Mouse (Mus musculus): ENCODE results near the gene Unc45a. TPM values are rescaled to one million over a fixed set of nuclear protein-coding genes. Genes with fewer than 3 reads are reported as not detected.

Gene Unc45a
- polyA plus RNA-seq, 1 experiment = 105 TPM

- H3K4me3 ChIP-seq (ENCODE audit: control insufficient read depth, insufficient read depth, low read length) = peak within 1 kb of the TSS; percentile 69
- H3K4me1 ChIP-seq (replicated peaks; ENCODE audit: control insufficient read depth, insufficient read depth, low read length) = peaks cover 3% of the 10 kb centered on the region
- no peak; the same call in 1 of the 2 replicates for TF ChIP-seq CTCF (IDR thresholded peaks at IDR 0.05; ENCODE audit: borderline replicate concordance, control insufficient read depth, extremely low read depth, insufficient read depth, low read length, poor library complexity)
- peak; percentile 54; the same call in 1 of the 2 replicates for TF ChIP-seq POLR2A (IDR thresholded peaks at IDR 0.05; ENCODE audit: control insufficient read depth, extremely low read depth, insufficient read depth, low read length, poor library complexity)
- peaks cover 34% of the 10 kb centered on the region for H3K36me3 ChIP-seq (ENCODE audit: control insufficient read depth, insufficient read depth, low read length)
- WGBS = 2% methylated on average over 38 of the region's 38 CpGs
- peak; percentile 90 for DNase-seq
- H3K27me3 ChIP-seq (ENCODE audit: control insufficient read depth, insufficient read depth, low read length) = no peaks in the 10 kb centered on the region
- peak within 1 kb of the TSS; percentile 10; the same call in 1 of the 2 replicates for H3K27ac ChIP-seq (ENCODE audit: control insufficient read depth, insufficient read depth, low read length)
Observed at GRCm38 (mm10) chr7:80324043-80324815, 16.6 kb downstream of the Unc45a start, which contains the start of gene Rccd1. TSS of gene Rccd1 (minus strand) at chr7:80324454.

- no peak overlapping the region for H3K27ac ChIP-seq (ENCODE audit: control insufficient read depth, insufficient read depth, low read length)
- WGBS = 20% methylated on average over 8 of the region's 8 CpGs
- no peak overlapping the region; the same call in 1 of the 2 replicates for H3K4me3 ChIP-seq (ENCODE audit: control insufficient read depth, insufficient read depth, low read length)
- DNase-seq = no peak
- peaks cover 25% of the 10 kb centered on the region for H3K36me3 ChIP-seq (ENCODE audit: control insufficient read depth, insufficient read depth, low read length)
- H3K4me1 ChIP-seq (replicated peaks; ENCODE audit: control insufficient read depth, insufficient read depth, low read length) = peaks cover 3% of the 10 kb centered on the region
- TF ChIP-seq POLR2A (IDR thresholded peaks at IDR 0.05; ENCODE audit: control insufficient read depth, extremely low read depth, insufficient read depth, low read length, poor library complexity) (no peak), CTCF (IDR thresholded peaks at IDR 0.05; ENCODE audit: borderline replicate concordance, control insufficient read depth, extremely low read depth, insufficient read depth, low read length, poor library complexity) (no peak)
- H3K27me3 ChIP-seq (ENCODE audit: control insufficient read depth, insufficient read depth, low read length) = no peaks in the 10 kb centered on the region
Observed at GRCm38 (mm10) chr7:80323336-80323735, 17.5 kb downstream of the Unc45a start.

GRCm38 (mm10) chr7:80319846-80320496 is 20.8 kb downstream of the Unc45a start:
- peaks cover 3% of the 10 kb centered on the region for H3K4me1 ChIP-seq (replicated peaks; ENCODE audit: control insufficient read depth, insufficient read depth, low read length)
- no peak for DNase-seq
- H3K27me3 ChIP-seq (ENCODE audit: control insufficient read depth, insufficient read depth, low read length) = no peaks in the 10 kb centered on the region
- H3K27ac ChIP-seq (ENCODE audit: control insufficient read depth, insufficient read depth, low read length) = no peak overlapping the region
- TF ChIP-seq POLR2A (IDR thresholded peaks at IDR 0.05; ENCODE audit: control insufficient read depth, extremely low read depth, insufficient read depth, low read length, poor library complexity) = no peak
- TF ChIP-seq CTCF (IDR thresholded peaks at IDR 0.05; ENCODE audit: borderline replicate concordance, control insufficient read depth, extremely low read depth, insufficient read depth, low read length, poor library complexity) = no peak
- no peak overlapping the region for H3K4me3 ChIP-seq (ENCODE audit: control insufficient read depth, insufficient read depth, low read length)
- peaks cover 25% of the 10 kb centered on the region for H3K36me3 ChIP-seq (ENCODE audit: control insufficient read depth, insufficient read depth, low read length)
- 96% methylated on average over 19 of the region's 19 CpGs for WGBS

- no peak for TF ChIP-seq POLR2A (IDR thresholded peaks at IDR 0.05; ENCODE audit: control insufficient read depth, extremely low read depth, insufficient read depth, low read length, poor library complexity)
- no peak for TF ChIP-seq CTCF (IDR thresholded peaks at IDR 0.05; ENCODE audit: borderline replicate concordance, control insufficient read depth, extremely low read depth, insufficient read depth, low read length, poor library complexity)
- 94% methylated on average over 4 of the region's 4 CpGs for WGBS
- Histone ChIP-seq H3K36me3 (ENCODE audit: control insufficient read depth, insufficient read depth, low read length) (peaks cover 38% of the 10 kb centered on the region), H3K27me3 (ENCODE audit: control insufficient read depth, insufficient read depth, low read length) (no peaks in the 10 kb centered on the region), H3K4me1 (replicated peaks; ENCODE audit: control insufficient read depth, insufficient read depth, low read length) (peaks cover 3% of the 10 kb centered on the region), H3K4me3 (ENCODE audit: control insufficient read depth, insufficient read depth, low read length) (no peak overlapping the region), H3K27ac (ENCODE audit: control insufficient read depth, insufficient read depth, low read length) (no peak overlapping the region)
- DNase-seq = no peak
Observed at GRCm38 (mm10) chr7:80318670-80319069, 22.1 kb downstream of the Unc45a start.

- TF ChIP-seq POLR2A (IDR thresholded peaks at IDR 0.05; ENCODE audit: control insufficient read depth, extremely low read depth, insufficient read depth, low read length, poor library complexity) (no peak), CTCF (IDR thresholded peaks at IDR 0.05; ENCODE audit: borderline replicate concordance, control insufficient read depth, extremely low read depth, insufficient read depth, low read length, poor library complexity) (no peak)
- no peaks in the 10 kb centered on the region for H3K27me3 ChIP-seq (ENCODE audit: control insufficient read depth, insufficient read depth, low read length)
- H3K4me3 ChIP-seq (ENCODE audit: control insufficient read depth, insufficient read depth, low read length) = no peak overlapping the region
- no peak overlapping the region for H3K27ac ChIP-seq (ENCODE audit: control insufficient read depth, insufficient read depth, low read length)
- H3K4me1 ChIP-seq (replicated peaks; ENCODE audit: control insufficient read depth, insufficient read depth, low read length) = no peaks in the 10 kb centered on the region; the same call in 1 of the 2 replicates
- WGBS = 100% methylated on average over 1 of the region's 1 CpGs
- peaks cover 49% of the 10 kb centered on the region for H3K36me3 ChIP-seq (ENCODE audit: control insufficient read depth, insufficient read depth, low read length)
- no peak for DNase-seq
Observed at GRCm38 (mm10) chr7:80317439-80318115, 23.2 kb downstream of the Unc45a start.

- Histone ChIP-seq H3K4me1 (replicated peaks; ENCODE audit: control insufficient read depth, insufficient read depth, low read length) (no peaks in the 10 kb centered on the region), H3K27ac (ENCODE audit: control insufficient read depth, insufficient read depth, low read length) (no peak overlapping the region), H3K36me3 (ENCODE audit: control insufficient read depth, insufficient read depth, low read length) (peaks cover 67% of the 10 kb centered on the region), H3K4me3 (ENCODE audit: control insufficient read depth, insufficient read depth, low read length) (no peak overlapping the region), H3K27me3 (ENCODE audit: control insufficient read depth, insufficient read depth, low read length) (no peaks in the 10 kb centered on the region)
- WGBS = 96% methylated on average over 2 of the region's 2 CpGs
- no peak for DNase-seq
- TF ChIP-seq POLR2A (IDR thresholded peaks at IDR 0.05; ENCODE audit: control insufficient read depth, extremely low read depth, insufficient read depth, low read length, poor library complexity) (no peak), CTCF (IDR thresholded peaks at IDR 0.05; ENCODE audit: borderline replicate concordance, control insufficient read depth, extremely low read depth, insufficient read depth, low read length, poor library complexity) (no peak)
Observed at GRCm38 (mm10) chr7:80315733-80316132, 25.1 kb downstream of the Unc45a start.
